Mouse (Mus musculus): ENCODE data around the gene Vash2. TPM values are rescaled to one million over a fixed set of nuclear protein-coding genes. Genes with fewer than 3 reads are reported as not detected.

Vash2 gene
- polyA plus RNA-seq, 1 experiment = 0.22 TPM

DNA sequence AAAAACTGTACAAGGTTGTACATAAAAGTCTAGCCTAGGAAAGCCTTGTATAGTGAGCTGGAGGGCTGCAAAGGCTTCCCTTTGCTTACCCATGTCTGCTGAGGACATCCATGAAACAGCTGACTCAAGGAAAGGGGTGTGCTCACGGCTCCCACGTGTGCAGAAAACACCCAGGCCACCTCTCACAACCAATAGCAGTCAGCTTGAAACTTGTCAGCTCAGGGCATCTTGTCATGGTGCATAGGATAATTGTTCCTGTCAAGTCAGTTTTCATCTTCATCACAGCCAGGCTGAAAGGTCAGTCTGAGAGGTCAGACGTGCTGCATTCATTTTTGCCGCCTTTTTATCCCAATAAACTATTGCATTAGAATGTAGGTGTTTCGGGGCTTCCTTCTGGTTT is 31.1 kb downstream of the Vash2 start:
- no peaks in the 10 kb centered on the region for H3K27me3 ChIP-seq (replicated peaks; ENCODE audit: control insufficient read depth, insufficient read depth, low read length)
- no peak for DNase-seq
- H3K4me1 ChIP-seq (ENCODE audit: control insufficient read depth, insufficient read depth, low read length) = 0 out of 2 replicates have a peak, but pooled peaks cover 3% of the 10 kb centered on the region
- H3K27ac ChIP-seq (ENCODE audit: insufficient read depth, low read depth, low read length) = no peak overlapping the region
- H3K36me3 ChIP-seq (ENCODE audit: control insufficient read depth, insufficient read depth, low read length) = no peaks in the 10 kb centered on the region; the same call in 1 of the 2 replicates
- H3K4me3 ChIP-seq (ENCODE audit: insufficient read depth, low read depth, low read length) = no peak overlapping the region
- TF ChIP-seq CTCF (conservative IDR thresholded peaks at IDR 0.05; ENCODE audit: insufficient read depth, insufficient read length, low read depth, low read length) = no peak
- TF ChIP-seq POLR2A (IDR thresholded peaks at IDR 0.05; ENCODE audit: low read depth, low read length) = no peak
- 70% methylated on average over 5 of the region's 5 CpGs for WGBS

- Histone ChIP-seq H3K4me1 (ENCODE audit: control insufficient read depth, insufficient read depth, low read length) (0 out of 2 replicates have a peak, but pooled peaks cover 3% of the 10 kb centered on the region), H3K36me3 (ENCODE audit: control insufficient read depth, insufficient read depth, low read length) (peaks cover 5% of the 10 kb centered on the region; the same call in 1 of the 2 replicates), H3K27me3 (replicated peaks; ENCODE audit: control insufficient read depth, insufficient read depth, low read length) (no peaks in the 10 kb centered on the region), H3K27ac (ENCODE audit: insufficient read depth, low read depth, low read length) (no peak overlapping the region), H3K4me3 (ENCODE audit: insufficient read depth, low read depth, low read length) (no peak overlapping the region)
- 40% methylated on average over 6 of the region's 6 CpGs for WGBS
- peak; percentile 97; the same call in 1 of the 2 replicates for TF ChIP-seq CTCF (conservative IDR thresholded peaks at IDR 0.05; ENCODE audit: insufficient read depth, insufficient read length, low read depth, low read length)
- no peak for TF ChIP-seq POLR2A (IDR thresholded peaks at IDR 0.05; ENCODE audit: low read depth, low read length)
- peak; percentile 80 for DNase-seq
Measured at GRCm38 (mm10) chr1:190944109-190944760, 34.9 kb downstream of the Vash2 start.

DNA sequence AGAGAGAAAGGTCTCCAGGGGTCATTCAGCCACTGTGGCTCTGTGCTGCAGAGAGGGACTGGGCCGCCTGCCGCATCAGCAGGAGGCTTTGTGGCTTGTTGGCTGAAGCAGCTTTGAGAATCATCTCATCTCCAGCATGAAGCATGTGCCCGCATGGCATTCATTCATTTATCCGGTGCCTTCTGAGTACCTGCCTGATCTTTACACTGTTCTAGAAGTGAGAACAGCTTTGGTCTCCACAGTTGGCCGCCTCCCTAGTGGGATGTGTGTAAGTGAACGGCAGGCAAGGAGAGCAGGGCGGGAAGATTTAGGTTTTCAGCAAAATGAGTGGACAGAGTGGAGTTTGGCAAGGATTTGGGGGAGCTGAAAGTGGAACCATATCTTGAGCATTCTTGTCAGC is 39.3 kb downstream of the Vash2 start:
- Histone ChIP-seq H3K4me3 (ENCODE audit: insufficient read depth, low read depth, low read length) (no peak overlapping the region), H3K36me3 (ENCODE audit: control insufficient read depth, insufficient read depth, low read length) (peaks cover 7% of the 10 kb centered on the region; the same call in 1 of the 2 replicates), H3K4me1 (ENCODE audit: control insufficient read depth, insufficient read depth, low read length) (no peaks in the 10 kb centered on the region), H3K27me3 (replicated peaks; ENCODE audit: control insufficient read depth, insufficient read depth, low read length) (no peaks in the 10 kb centered on the region), H3K27ac (ENCODE audit: insufficient read depth, low read depth, low read length) (no peak overlapping the region)
- TF ChIP-seq CTCF (conservative IDR thresholded peaks at IDR 0.05; ENCODE audit: insufficient read depth, insufficient read length, low read depth, low read length) = no peak
- no peak for TF ChIP-seq POLR2A (IDR thresholded peaks at IDR 0.05; ENCODE audit: low read depth, low read length)
- WGBS = 91% methylated on average over 7 of the region's 7 CpGs
- no peak for DNase-seq

GRCm38 (mm10) chr1:190930181-190930580 is 48.9 kb downstream of the Vash2 start:
- no peak for DNase-seq
- H3K36me3 ChIP-seq (ENCODE audit: control insufficient read depth, insufficient read depth, low read length) = no peaks in the 10 kb centered on the region
- 90% methylated on average over 6 of the region's 6 CpGs for WGBS
- no peaks in the 10 kb centered on the region for H3K27me3 ChIP-seq (replicated peaks; ENCODE audit: control insufficient read depth, insufficient read depth, low read length)
- H3K4me3 ChIP-seq (ENCODE audit: insufficient read depth, low read depth, low read length) = no peak overlapping the region
- H3K27ac ChIP-seq (ENCODE audit: insufficient read depth, low read depth, low read length) = no peak overlapping the region
- peaks cover 9% of the 10 kb centered on the region; the same call in 1 of the 2 replicates for H3K4me1 ChIP-seq (ENCODE audit: control insufficient read depth, insufficient read depth, low read length)
- no peak for TF ChIP-seq CTCF (conservative IDR thresholded peaks at IDR 0.05; ENCODE audit: insufficient read depth, insufficient read length, low read depth, low read length)
- TF ChIP-seq POLR2A (IDR thresholded peaks at IDR 0.05; ENCODE audit: low read depth, low read length) = no peak

- 4% methylated on average over 24 of the region's 27 CpGs for WGBS
- peak; percentile 81 for DNase-seq
- Histone ChIP-seq H3K4me1 (ENCODE audit: control insufficient read depth, insufficient read depth, low read length) (peaks cover 9% of the 10 kb centered on the region; the same call in 1 of the 2 replicates), H3K36me3 (ENCODE audit: control insufficient read depth, insufficient read depth, low read length) (no peaks in the 10 kb centered on the region), H3K27me3 (replicated peaks; ENCODE audit: control insufficient read depth, insufficient read depth, low read length) (no peaks in the 10 kb centered on the region), H3K4me3 (ENCODE audit: insufficient read depth, low read depth, low read length) (peak overlapping the region; percentile 99), H3K27ac (ENCODE audit: insufficient read depth, low read depth, low read length) (peak overlapping the region; percentile 99)
- no peak for TF ChIP-seq CTCF (conservative IDR thresholded peaks at IDR 0.05; ENCODE audit: insufficient read depth, insufficient read length, low read depth, low read length)
- TF ChIP-seq POLR2A (IDR thresholded peaks at IDR 0.05; ENCODE audit: low read depth, low read length) = peak; percentile 24
Measured at GRCm38 (mm10) chr1:190929010-190929695, 49.9 kb downstream of the Vash2 start.

DNA sequence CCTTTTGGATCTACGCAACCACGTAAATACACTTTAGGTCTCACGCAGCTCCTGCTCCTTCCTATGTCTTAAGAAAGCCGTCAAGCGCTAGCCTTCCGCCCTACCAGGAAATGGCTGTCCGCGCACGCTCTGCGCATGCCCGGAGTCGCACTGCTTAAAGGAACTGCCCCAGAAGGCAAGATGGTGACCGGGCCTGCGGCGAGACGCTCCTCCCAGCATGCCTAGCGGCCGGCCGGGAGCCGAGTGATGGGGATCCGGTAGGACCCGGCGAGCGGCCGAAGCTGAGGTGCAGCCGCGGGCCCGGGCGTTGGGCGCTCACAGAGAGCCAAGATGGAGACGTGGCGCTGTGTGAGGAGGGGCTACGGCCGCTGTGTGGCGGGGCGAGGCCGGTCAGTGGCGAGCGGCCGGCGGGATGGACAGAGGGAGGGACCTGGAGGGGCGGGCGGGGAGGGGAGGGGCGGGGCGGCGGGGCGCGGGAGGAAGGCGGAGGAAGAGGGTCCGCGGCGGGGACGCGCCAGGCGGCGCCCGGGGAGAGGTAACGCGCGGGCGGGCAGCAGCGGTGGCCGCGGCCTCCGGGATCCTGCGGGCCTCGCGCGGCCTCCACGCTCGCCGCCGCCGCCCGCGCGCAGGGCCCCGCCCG is 50.6 kb downstream of the Vash2 start:
- Histone ChIP-seq H3K27ac (ENCODE audit: insufficient read depth, low read depth, low read length) (peak overlapping the region; percentile 100), H3K36me3 (ENCODE audit: control insufficient read depth, insufficient read depth, low read length) (no peaks in the 10 kb centered on the region), H3K27me3 (replicated peaks; ENCODE audit: control insufficient read depth, insufficient read depth, low read length) (no peaks in the 10 kb centered on the region), H3K4me3 (ENCODE audit: insufficient read depth, low read depth, low read length) (peak overlapping the region; percentile 99), H3K4me1 (ENCODE audit: control insufficient read depth, insufficient read depth, low read length) (peaks cover 9% of the 10 kb centered on the region; the same call in 1 of the 2 replicates)
- peak; percentile 98 for DNase-seq
- TF ChIP-seq CTCF (conservative IDR thresholded peaks at IDR 0.05; ENCODE audit: insufficient read depth, insufficient read length, low read depth, low read length) (no peak), POLR2A (IDR thresholded peaks at IDR 0.05; ENCODE audit: low read depth, low read length) (peak; percentile 63)
- under 1% methylated on average over 48 of the region's 79 CpGs for WGBS
